Mouse (Mus musculus): Measurements from ENCODE around the gene Gm7102.

- no peak for TF ChIP-seq CTCF (IDR thresholded peaks at IDR 0.05; ENCODE audit: borderline replicate concordance, extremely low read depth, insufficient read depth, insufficient read length)
- no peak for TF ChIP-seq POLR2A (IDR thresholded peaks at IDR 0.05; ENCODE audit: borderline replicate concordance, extremely low read depth, insufficient read depth, insufficient read length, poor library complexity, severe bottlenecking)
These were observed 34.8 kb downstream of the Gm7102 start for GRCm38 (mm10) chr19:61141299-61141698.
